Mouse (Mus musculus): ENCODE measurements around the gene Tcf7l1. TPM values are rescaled to one million over a fixed set of nuclear protein-coding genes. Genes with fewer than 3 reads are reported as not detected.

The Tcf7l1 gene
- total and polyA plus RNA-seq, 3 experiments, result not detected

DNA sequence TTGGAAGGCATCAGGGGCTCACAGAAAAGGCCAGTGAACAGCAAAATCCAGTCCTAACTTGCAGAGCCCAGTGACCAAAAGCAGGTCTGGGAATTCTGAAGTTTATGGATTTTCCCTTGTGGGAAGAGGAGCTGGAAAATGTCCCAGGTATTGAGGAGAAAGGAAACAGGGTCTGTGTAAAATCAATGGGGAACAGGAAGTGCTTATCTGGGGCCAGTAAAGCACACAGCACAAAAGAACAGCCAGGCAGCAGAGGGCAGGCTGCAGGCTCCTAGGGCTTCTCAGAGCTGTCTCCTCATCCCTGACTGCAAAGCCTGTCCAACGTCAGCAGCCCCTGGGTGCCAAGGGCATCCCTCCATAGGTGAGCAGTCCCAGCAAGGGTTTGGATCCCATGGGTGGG, 126.1 kb downstream of the Tcf7l1 start:
- peak; percentile 11 for DNase-seq (ENCODE audit: low read depth, low spot score)
- Histone ChIP-seq H3K9ac (ENCODE audit: control insufficient read depth, low read depth, low read length, poor library complexity, severe bottlenecking) (no peak overlapping the region), H3K27ac (ENCODE audit: control insufficient read depth, low read depth, low read length) (no peak overlapping the region), H3K4me3 (ENCODE audit: control insufficient read depth in 1 of 2, insufficient read depth in 1 of 2, low read depth in 2 of 2, low read length in 2 of 2) (no peak overlapping the region), H3K27me3 (ENCODE audit: control insufficient read depth in 1 of 2, insufficient read depth in 2 of 2, low read length in 2 of 2) (no peaks in the 10 kb centered on the region), H3K4me1 (ENCODE audit: control insufficient read depth in 1 of 2, insufficient read depth in 2 of 2, low read length in 2 of 2) (no peaks in the 10 kb centered on the region), H3K79me2 (ENCODE audit: control insufficient read depth, insufficient read depth, low read length, poor library complexity) (no peaks in the 10 kb centered on the region), H3K36me3 (ENCODE audit: control insufficient read depth in 1 of 2, insufficient read depth in 2 of 2, low read length in 2 of 2) (no peaks in the 10 kb centered on the region), H3K9me3 (replicated peaks; ENCODE audit: insufficient read depth, low read length) (no peaks in the 10 kb centered on the region)
- TF ChIP-seq CTCF (IDR thresholded peaks at IDR 0.05 in 2 of 3, conservative IDR thresholded peaks at IDR 0.05 in 1 of 3; ENCODE audit: control insufficient read depth in 1 of 3, insufficient read depth in 1 of 3, low read depth in 2 of 3, low read length in 3 of 3, poor library complexity in 1 of 3, severe bottlenecking in 1 of 3), result peak in 2 of 3 experiments; percentile 5 to 17; a peak in 2 of 6 replicates
- peak; percentile 18; the same call in 1 of the 2 replicates for TF ChIP-seq SMC3 (IDR thresholded peaks at IDR 0.05; ENCODE audit: low read depth, low read length)
- TF ChIP-seq MAFK (IDR thresholded peaks at IDR 0.05; ENCODE audit: borderline replicate concordance, low read depth, low read length), result no peak
- no peak for TF ChIP-seq POLR2AphosphoS2 (IDR thresholded peaks at IDR 0.05; ENCODE audit: low read length)
- no peak for TF ChIP-seq NELFE (IDR thresholded peaks at IDR 0.05; ENCODE audit: low read depth, low read length)
- 0 out of 2 replicates have a peak, but pooled peaks have one; percentile 10 for TF ChIP-seq ELF1 (IDR thresholded peaks at IDR 0.05; ENCODE audit: low read depth, low read length)
- TF ChIP-seq GATA1 (IDR thresholded peaks at IDR 0.05; ENCODE audit: low read depth, low read length), result 0 out of 2 replicates have a peak, but pooled peaks have one; percentile 19
- TF ChIP-seq ZNF384 (IDR thresholded peaks at IDR 0.05; ENCODE audit: low read depth, low read length), result no peak

DNA sequence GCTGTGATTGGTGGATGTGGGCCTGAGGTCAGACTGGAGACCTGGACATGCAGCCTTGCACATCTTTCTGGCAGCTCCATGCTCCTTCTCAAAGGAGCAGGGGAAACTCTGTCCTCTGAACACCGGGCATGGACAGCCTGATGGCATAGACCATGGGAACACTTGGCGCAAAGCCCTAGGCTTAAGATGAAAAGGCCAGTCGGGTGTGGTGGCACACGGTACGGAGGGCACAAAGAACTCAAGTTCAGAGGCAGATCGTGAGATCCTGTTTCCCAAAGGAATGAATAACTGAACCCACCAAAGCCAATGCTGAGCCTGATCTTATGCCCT, 128.7 kb downstream of the Tcf7l1 start:
- Histone ChIP-seq H3K79me2 (ENCODE audit: control insufficient read depth, insufficient read depth, low read length, poor library complexity) (no peaks in the 10 kb centered on the region), H3K4me1 (ENCODE audit: control insufficient read depth in 1 of 2, insufficient read depth in 2 of 2, low read length in 2 of 2) (no peaks in the 10 kb centered on the region), H3K27ac (ENCODE audit: control insufficient read depth, low read depth, low read length) (no peak overlapping the region), H3K9ac (ENCODE audit: control insufficient read depth, low read depth, low read length, poor library complexity, severe bottlenecking) (no peak overlapping the region), H3K27me3 (ENCODE audit: control insufficient read depth in 1 of 2, insufficient read depth in 2 of 2, low read length in 2 of 2) (no peaks in the 10 kb centered on the region; a peak in 1 of 4 replicates), H3K4me3 (ENCODE audit: control insufficient read depth in 1 of 2, insufficient read depth in 1 of 2, low read depth in 2 of 2, low read length in 2 of 2) (no peak overlapping the region), H3K9me3 (replicated peaks; ENCODE audit: insufficient read depth, low read length) (no peaks in the 10 kb centered on the region), H3K36me3 (ENCODE audit: control insufficient read depth in 1 of 2, insufficient read depth in 2 of 2, low read length in 2 of 2) (no peaks in the 10 kb centered on the region)
- no peak for DNase-seq (ENCODE audit: low read depth, low spot score)
- TF ChIP-seq CTCF (IDR thresholded peaks at IDR 0.05 in 2 of 3, conservative IDR thresholded peaks at IDR 0.05 in 1 of 3; ENCODE audit: control insufficient read depth in 1 of 3, insufficient read depth in 1 of 3, low read depth in 2 of 3, low read length in 3 of 3, poor library complexity in 1 of 3, severe bottlenecking in 1 of 3), result no peak
- TF ChIP-seq SIN3A (IDR thresholded peaks at IDR 0.05; ENCODE audit: low read length), result no peak
- no peak for TF ChIP-seq MXI1 (IDR thresholded peaks at IDR 0.05; ENCODE audit: low read depth, low read length)
- no peak for TF ChIP-seq USF2 (IDR thresholded peaks at IDR 0.05; ENCODE audit: borderline replicate concordance in 1 of 2, insufficient read depth in 1 of 2, low read depth in 1 of 2, low read length in 2 of 2)
- no peak for TF ChIP-seq MYC (IDR thresholded peaks at IDR 0.05; ENCODE audit: low read depth, low read length)
- TF ChIP-seq GATA1 (IDR thresholded peaks at IDR 0.05; ENCODE audit: low read depth, low read length), result no peak
- no peak for TF ChIP-seq TAL1 (IDR thresholded peaks at IDR 0.05; ENCODE audit: low read length)
- TF ChIP-seq CHD1 (IDR thresholded peaks at IDR 0.05; ENCODE audit: low read depth, low read length), result no peak
- TF ChIP-seq MAFK (IDR thresholded peaks at IDR 0.05; ENCODE audit: borderline replicate concordance, low read depth, low read length), result no peak
- TF ChIP-seq ETS1 (IDR thresholded peaks at IDR 0.05; ENCODE audit: low read depth, low read length), result no peak
- TF ChIP-seq TCF12 (IDR thresholded peaks at IDR 0.05; ENCODE audit: low read depth, low read length), result no peak
- no peak for TF ChIP-seq NELFE (IDR thresholded peaks at IDR 0.05; ENCODE audit: low read depth, low read length)
- no peak for TF ChIP-seq MEF2A (IDR thresholded peaks at IDR 0.05; ENCODE audit: extremely low read depth, insufficient replicate concordance, low read depth, low read length, poor library complexity, severe bottlenecking)
- TF ChIP-seq POLR2AphosphoS5 (IDR thresholded peaks at IDR 0.05; ENCODE audit: borderline replicate concordance, low read depth, low read length), result no peak
- TF ChIP-seq CHD2 (IDR thresholded peaks at IDR 0.05; ENCODE audit: low read length), result no peak
